Mouse (Mus musculus) cortical plate, adult 2 months (tissue): ENCODE results near the gene Mttp. TPM values are rescaled to one million over a fixed set of nuclear protein-coding genes. Genes with fewer than 3 reads are reported as not detected.

Source experiments
- H3K27ac ChIP-seq: fragments of 200-500 bp; 2 replicates; pipeline ENCODE4 v1.5.1; 2012; ENCODE audit warnings: low read length, control low read depth, inconsistent platforms; ENCODE audit not compliant: insufficient read depth
- H3K4me1 ChIP-seq: fragments of 200-500 bp; 2 replicates; pipeline ENCODE4 v1.6.1; 2011; ENCODE audit warnings: low read length; ENCODE audit not compliant: control insufficient read depth, insufficient read depth
- H3K4me3 ChIP-seq: fragments of 200-500 bp; 2 replicates; pipeline ENCODE4 v1.5.1; 2011; ENCODE audit warnings: mild to moderate bottlenecking, low read length, control low read depth; ENCODE audit not compliant: insufficient read depth
- CTCF ChIP-seq: fragments of 200-500 bp; IDR thresholded peaks from 2 replicates; pipeline ENCODE4 v1.5.1; 2011; ENCODE audit warnings: mild to moderate bottlenecking, control low read depth, low read length; ENCODE audit not compliant: insufficient read depth; ENCODE audit errors: extremely low read depth
- POLR2A ChIP-seq: fragments of 200-500 bp; IDR thresholded peaks from 2 replicates; pipeline ENCODE4 v1.6.1; 2011; ENCODE audit warnings: mild to moderate bottlenecking, low read length, control low read depth; ENCODE audit not compliant: insufficient read depth; ENCODE audit errors: extremely low read depth
- polyA plus RNA-seq: library from polyadenylated mRNA; depleted of rRNA; stranded (reverse); fragments of >200 nt; gene quantifications from 2 replicates; pipeline ENCODE4 v1.2.3, GENCODE M21; 2012

Mttp gene
- polyA plus RNA-seq, 1 experiment, result 7.7 TPM

DNA sequence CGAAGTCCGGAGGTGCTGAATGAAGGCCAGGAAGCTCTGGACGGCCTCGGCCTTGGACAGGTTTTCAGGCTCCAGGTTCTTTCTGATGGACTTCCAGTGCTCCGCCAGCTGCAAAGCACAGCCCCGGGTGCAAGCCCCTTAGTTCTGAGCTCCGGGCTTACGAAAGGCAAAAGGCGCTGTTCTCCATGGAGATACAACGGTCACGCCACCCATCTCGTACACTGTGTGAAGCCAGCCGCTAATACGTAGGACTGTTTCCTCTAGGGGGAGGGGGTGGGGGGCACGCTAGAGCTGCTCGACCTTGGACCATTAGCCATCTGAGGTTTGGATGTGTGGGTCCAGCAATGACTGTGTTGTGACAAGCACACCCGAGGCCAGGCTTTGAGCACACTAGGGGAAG lies 30.7 kb downstream of the Mttp start:
- H3K4me3 ChIP-seq, result no peak overlapping the region
- no peak overlapping the region for H3K27ac ChIP-seq
- no peaks in the 10 kb centered on the region for H3K4me1 ChIP-seq
- TF ChIP-seq CTCF, result no peak
- no peak for TF ChIP-seq POLR2A

DNA sequence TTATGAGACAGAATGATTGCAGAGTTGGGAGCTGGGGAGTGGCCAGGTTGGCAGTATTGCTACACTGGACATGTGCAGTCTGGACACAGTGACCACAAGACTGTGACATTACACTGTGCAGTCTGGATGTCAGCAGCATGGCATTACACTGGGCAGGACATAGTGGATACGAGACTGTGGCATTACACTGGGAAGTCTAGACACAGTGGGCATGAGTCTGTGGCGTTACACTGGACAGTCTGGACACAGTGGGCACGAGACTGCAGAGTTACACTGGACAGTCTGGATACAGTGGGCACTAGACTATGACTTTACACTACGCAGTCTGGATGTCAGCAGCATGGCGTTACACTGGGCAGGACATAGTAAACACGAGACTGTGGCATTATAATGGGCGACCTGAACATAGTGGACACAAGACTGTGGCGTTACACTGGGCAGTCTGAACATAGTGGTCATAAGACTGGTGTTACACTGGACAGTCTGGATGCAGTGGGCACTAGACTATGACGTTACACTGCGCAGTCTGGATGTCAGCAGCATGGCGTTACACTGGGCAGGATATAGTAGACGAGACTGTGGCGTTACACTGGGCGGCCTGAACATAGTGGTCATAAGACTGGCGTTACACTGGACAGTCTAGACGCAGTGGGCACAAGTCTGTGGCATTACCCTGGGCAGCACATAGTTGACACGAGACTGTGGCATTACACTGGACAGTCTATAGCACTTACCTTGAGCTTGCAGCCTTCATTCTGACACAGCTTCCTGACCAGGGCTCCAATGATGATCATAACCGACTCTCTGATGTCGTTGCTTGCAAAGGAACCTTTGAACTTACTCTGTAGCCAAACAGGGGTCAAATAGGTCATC lies 33.6 kb downstream of the Mttp start:
- TF ChIP-seq POLR2A (no peak), CTCF (no peak)

DNA sequence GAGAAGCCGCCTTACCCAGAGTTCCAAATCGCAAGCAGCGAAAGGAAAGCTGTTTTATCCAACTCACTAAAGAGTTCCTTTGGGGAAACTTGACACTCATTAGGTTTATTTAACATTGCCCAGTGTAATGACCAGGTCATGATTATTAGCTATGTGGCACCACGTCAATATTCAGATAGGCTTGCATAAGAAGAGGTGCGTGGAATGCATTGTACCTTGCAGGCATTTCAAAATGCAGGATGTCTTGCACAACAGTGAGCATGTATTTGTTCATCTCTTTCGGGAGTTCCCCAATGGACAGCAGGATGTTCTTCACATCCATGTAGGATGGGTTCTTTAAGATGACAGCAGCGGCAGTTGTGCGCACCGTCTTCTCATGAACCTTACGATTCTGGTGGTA lies 37.9 kb downstream of the Mttp start:
- Histone ChIP-seq H3K27ac (no peak overlapping the region), H3K4me3 (no peak overlapping the region), H3K4me1 (no peaks in the 10 kb centered on the region)
- TF ChIP-seq POLR2A (no peak), CTCF (no peak)

More for the DNA sequence above, 33.6 kb downstream of the Mttp start:
- H3K4me1 ChIP-seq, result no peaks in the 10 kb centered on the region
- no peak overlapping the region for H3K27ac ChIP-seq
- no peak overlapping the region for H3K4me3 ChIP-seq

DNA sequence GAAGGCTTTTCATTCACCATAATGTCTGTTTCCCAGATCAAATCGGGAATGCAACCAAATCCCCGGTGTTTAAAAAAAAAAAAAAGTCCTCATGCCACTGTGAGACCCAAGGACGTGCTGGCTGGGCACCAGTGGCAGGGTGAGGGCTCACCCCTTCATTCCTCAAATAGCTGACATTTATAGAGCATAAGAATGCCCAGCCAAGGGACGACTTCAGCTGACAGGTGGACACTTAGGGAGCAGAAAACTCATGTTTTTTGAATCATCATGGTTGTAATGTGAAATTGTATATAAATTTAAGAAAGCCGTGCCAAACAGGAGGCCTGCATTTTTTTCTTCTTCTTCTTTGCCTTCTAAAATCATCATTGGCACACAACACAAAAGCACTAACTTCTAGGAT lies 39.7 kb downstream of the Mttp start:
- Histone ChIP-seq H3K27ac (no peak overlapping the region), H3K4me3 (no peak overlapping the region), H3K4me1 (no peaks in the 10 kb centered on the region)
- no peak for TF ChIP-seq CTCF
- TF ChIP-seq POLR2A, result no peak

DNA sequence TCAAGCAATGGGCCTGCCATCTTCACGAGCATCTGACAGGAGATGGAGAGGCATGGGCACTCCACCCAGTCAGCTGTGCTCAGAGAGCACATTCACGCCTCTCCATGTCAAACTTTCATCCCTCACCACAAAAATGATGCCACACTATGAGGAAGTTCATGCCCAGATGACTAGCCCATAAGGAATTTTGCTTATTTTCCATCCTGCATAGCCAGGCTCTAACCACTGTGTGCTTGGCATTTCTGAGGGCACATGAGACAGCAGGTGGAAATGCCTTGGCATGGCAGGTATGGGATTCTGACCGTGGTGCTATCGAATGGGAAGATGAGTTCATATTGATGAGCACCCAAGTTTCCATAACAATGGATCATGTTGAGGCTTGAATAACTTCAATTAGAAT lies 41.1 kb downstream of the Mttp start:
- TF ChIP-seq POLR2A, result no peak
- no peak for TF ChIP-seq CTCF
- no peaks in the 10 kb centered on the region for H3K4me1 ChIP-seq
- no peak overlapping the region for H3K4me3 ChIP-seq
- H3K27ac ChIP-seq, result no peak overlapping the region

DNA sequence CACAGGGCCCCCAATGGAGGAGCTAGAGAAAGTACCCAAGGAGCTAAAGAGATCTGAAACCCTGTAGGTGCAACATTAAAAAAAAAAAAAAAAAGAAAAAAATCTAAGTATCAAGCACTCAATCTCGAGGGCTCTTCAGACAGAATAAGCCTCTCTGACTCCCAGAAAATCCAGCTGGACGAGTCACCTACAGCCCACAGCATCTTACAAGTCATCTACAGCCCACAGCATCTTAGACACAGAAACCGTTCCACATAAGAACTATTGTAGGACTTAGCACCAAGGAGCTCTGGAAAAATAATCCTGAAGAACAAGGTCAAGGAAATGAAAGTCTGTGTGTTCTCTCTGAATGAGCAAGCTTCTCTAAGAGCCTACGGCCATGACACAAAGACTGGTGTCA lies 42.8 kb downstream of the Mttp start:
- Histone ChIP-seq H3K27ac (no peak overlapping the region), H3K4me3 (no peak overlapping the region), H3K4me1 (no peaks in the 10 kb centered on the region)
- TF ChIP-seq CTCF, result no peak
- TF ChIP-seq POLR2A, result no peak

DNA sequence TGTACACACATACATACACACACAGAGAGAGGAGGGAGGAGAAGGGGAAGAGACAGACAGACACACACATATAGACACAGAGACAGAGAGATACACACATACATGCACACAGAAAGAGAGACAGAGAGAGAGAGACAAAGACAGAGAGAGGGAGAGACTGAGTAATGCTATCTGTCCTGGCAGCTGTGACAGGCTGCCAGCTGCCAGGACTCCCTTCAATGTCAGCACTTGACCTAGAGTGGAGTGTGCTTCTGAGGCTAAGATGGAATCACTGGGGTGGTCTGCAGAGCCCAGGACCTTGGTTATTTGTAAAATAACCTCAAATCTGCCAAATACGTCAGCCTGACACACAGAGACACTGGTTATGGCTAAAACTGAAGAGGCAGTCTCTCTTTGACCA lies 47.0 kb downstream of the Mttp start:
- no peak for TF ChIP-seq CTCF
- TF ChIP-seq POLR2A, result no peak
- no peak overlapping the region for H3K4me3 ChIP-seq
- H3K27ac ChIP-seq, result no peak overlapping the region
- H3K4me1 ChIP-seq, result no peaks in the 10 kb centered on the region

DNA sequence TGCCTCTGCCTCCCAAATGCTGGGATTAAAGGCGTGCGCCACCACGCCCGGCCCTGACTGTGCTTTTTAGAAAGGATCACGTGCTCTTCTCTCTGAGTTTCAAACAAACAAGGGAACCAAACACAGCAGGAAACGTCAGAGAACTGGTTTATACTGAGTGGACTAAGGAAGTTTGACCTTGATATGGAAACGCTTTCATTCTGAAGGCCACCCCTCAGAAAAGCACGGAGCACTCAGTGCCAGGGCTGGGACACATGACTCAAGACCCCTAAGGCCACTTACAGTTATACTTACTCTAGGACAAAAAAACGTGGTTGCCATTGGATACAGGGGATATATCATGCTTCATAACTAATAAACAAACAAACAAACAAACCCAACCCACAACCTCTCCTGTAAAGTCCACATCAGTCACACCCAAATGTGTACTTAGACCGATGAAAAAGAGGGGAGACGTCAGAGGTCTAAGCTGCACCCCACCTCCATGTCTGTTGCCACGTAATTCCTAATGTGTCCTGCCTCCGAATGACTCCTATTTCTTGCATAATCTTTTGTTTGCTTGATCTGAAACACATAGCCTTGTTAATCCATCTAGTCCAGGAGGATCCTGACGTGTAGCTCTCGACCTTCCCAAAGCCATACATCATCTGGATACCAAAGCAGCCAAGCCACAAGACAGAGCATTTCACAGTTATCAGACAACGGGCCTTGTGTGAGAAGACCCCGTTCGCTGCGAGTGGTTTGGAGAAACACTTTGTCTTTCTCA lies 48.3 kb downstream of the Mttp start:
- TF ChIP-seq POLR2A (no peak), CTCF (no peak)
- no peak overlapping the region for H3K4me3 ChIP-seq
- no peaks in the 10 kb centered on the region for H3K4me1 ChIP-seq
- H3K27ac ChIP-seq, result no peak overlapping the region

DNA sequence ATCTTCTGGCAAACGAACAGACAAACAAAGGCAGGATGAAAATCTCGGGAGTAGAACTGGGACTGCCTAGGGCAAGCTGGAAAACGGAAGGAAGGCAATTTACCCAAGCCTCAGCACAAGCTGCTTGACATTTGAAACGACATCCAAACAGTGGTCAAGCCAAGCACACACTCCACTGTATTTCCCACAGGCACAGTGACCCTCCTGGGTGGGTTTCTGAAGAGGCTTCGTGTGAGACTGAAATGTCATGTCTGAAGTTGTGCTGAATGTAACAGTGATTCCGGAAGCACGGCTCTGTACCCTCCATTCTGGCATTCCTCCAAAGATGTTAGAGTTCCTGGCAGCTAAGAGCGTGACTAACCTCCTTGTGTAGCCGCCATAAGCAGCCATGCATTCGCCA lies 49.0 kb downstream of the Mttp start:
- Histone ChIP-seq H3K27ac (no peak overlapping the region), H3K4me3 (no peak overlapping the region), H3K4me1 (no peaks in the 10 kb centered on the region)
- TF ChIP-seq CTCF (no peak), POLR2A (no peak)

DNA sequence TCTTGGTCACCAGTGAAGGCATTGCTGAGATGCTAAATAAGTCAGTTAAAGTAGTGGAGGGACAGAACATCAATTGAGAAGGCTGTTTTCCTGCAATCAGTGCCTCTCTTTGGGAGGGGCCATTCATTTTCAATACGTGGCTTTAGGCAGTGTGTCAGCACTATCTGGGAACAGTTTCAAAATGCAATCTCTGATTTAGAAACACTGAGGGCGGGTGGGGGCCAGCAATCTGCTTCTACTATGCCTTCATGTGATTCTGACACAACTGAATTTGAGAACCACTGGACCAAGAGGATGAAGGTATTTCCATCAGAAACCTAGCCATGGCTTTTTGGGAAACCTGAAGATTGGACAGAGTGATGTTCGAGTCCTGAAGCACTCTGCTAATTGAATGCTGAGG lies 49.5 kb downstream of the Mttp start:
- no peak overlapping the region for H3K27ac ChIP-seq
- no peak overlapping the region for H3K4me3 ChIP-seq
- H3K4me1 ChIP-seq, result no peaks in the 10 kb centered on the region
- TF ChIP-seq CTCF (no peak), POLR2A (no peak)
